Comparison of ENCODE assay signal across 13 mouse cellular contexts in the genomic region with DNA sequence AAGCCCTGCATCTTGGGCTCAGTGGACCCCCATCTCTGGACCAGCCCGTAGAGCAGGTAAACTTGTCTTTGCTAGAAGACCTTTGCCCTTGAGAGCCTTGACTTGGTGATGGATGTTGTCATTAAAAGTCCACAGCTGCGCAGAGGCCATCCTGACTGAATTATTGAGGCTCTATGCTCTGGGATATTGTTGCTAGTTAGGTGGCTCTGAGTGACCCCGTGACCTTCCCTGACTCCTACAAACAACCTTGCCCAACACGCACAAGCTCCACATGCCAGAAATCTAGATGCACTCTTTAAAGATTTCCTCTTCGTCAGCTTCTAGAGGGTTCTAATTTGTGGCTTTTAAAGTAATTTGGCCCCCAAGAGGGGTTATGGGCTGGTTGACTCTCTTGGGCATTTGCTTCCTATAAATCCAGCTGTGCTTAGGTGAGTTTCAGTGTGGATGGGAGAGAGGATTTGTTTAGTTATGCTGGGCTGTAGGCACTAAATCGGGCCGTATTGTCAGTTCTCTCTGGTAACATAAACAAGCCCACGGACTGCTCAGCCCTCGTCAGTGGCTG.
"Had no signal": no experiment of that assay in that cellular context is flagged by ENCODE, and none has a peak within 500 bp of the region (broad histone marks: within the 10 kb centered on the region; RNA-seq: fewer than 3 reads in every experiment).

No protein-coding gene starts in this region.

- ATAC-seq: intestine, postnatal 0 days; midbrain, embryonic 13.5 days had no signal

- H3K9ac ChIP-seq: limb, embryonic 12.5 days; liver, embryonic 14.5 days; midbrain, embryonic 13.5 days; neural tube, embryonic 12.5 days had no signal

- H3K4me1 ChIP-seq: midbrain, embryonic 13.5 days; neural tube, embryonic 12.5 days had no signal

- H3K4me3 ChIP-seq: layer of hippocampus, adult 2 months; left cerebral cortex, adult 2 months; limb, embryonic 12.5 days; midbrain, embryonic 13.5 days; neural tube, embryonic 12.5 days had no signal

- H3K4me2 ChIP-seq: limb, embryonic 12.5 days; midbrain, embryonic 13.5 days; neural tube, embryonic 12.5 days had no signal

- H3K27me3 ChIP-seq: midbrain, embryonic 13.5 days; neural tube, embryonic 12.5 days had no signal

- DNase-seq: kidney, adult 9 months; kidney, postnatal 4 days; liver; lung, adult 18-20 months; thymus, postnatal 4 days had no signal

- H3K27ac ChIP-seq: layer of hippocampus, adult 2 months; left cerebral cortex, adult 2 months; limb, embryonic 12.5 days; liver, embryonic 14.5 days; midbrain, embryonic 13.5 days; neural tube, embryonic 12.5 days; stomach, postnatal 0 days had no signal

- H3K36me3 ChIP-seq: limb, embryonic 12.5 days; midbrain, embryonic 13.5 days; neural tube, embryonic 12.5 days had no signal

- H3K9me3 ChIP-seq: midbrain, embryonic 13.5 days; neural tube, embryonic 12.5 days had no signal
